Mouse (Mus musculus) heart, adult 8-10 months (tissue): ENCODE results near the gene Timm50. TPM values are rescaled to one million over a fixed set of nuclear protein-coding genes. Genes with fewer than 3 reads are reported as not detected.
A peak's percentile ranks its signal among the peaks of the same experiment; 100 is the strongest.

ENCODE experiments used
- DNase-seq: peaks from one replicate; pipeline ENCODE4 v3.0.0; 2022; ENCODE audit warnings: low spot score
- total RNA-seq, 4 experiments: library from RNA; stranded (reverse); gene quantifications; 2 replicates each; pipeline ENCODE4 v1.2.4; 2022

The Timm50 gene
- total RNA-seq, 4 experiments from 2014 or later, result 59.2 to 68.5 (median 64.4) TPM

DNA sequence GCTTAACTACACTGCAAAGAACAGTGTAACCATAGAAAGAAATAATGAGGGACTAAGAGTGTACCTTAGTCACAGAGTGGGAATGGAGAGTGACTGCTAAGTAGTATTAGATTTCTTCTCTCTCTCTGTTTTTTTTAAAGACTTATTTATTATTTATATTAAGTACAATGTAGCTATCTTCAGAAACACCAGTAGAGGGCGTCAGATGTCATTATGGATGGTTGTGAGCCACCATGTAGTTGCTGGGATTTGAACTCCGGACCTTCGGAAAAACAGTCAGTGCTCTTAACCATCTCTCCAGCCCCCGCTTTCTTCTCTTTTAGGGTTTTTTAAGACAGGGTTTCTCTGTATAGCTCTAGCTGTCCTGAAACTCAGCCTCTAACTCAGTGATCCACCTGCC, 14.6 kb upstream of the Timm50 start:
- no peak for DNase-seq

DNA sequence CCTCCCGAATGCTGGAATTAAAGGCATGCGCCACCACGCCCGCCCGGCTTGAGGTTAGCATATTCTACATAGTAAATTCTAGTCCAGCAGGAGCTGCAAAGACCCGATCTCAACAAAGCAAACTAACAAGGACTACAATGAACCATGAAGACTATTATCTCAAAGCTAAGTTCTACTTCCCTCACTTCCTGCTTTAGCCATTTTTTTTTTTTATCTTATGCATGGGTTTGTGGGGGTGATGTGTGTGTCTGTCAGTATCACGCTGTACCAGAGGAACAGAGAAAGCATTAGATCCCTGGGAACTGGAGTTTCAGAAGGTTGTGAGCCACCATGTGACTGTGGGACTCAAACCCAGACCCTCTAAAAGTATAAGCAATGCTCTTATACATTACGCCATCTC, 13.4 kb upstream of the Timm50 start:
- no peak for DNase-seq

- DNase-seq, result no peak
These were observed 10.3 kb upstream of the Timm50 start for GRCm38 (mm10) chr7:28321974-28322720.

- no peak for DNase-seq
These were observed 6.8 kb upstream of the Timm50 start for GRCm38 (mm10) chr7:28318714-28319113.

DNA sequence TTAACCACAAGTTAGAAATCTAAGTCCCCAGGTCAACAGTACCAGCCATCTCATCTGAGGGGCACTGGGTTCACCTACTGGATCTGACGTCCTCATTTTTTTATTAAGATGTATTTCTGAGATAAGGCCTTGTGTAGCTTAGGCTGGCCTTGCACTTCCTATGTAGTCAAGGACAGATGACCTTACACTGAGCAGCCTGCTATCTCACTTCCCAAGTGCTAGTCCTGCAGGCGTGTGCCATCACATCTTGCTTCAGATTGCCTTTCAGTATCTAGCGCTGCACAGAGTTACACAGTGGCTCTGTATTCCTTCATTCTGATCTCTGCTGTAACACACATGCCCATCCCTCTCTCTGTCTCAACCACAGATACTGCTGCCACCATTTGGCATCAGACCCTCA, 6.2 kb upstream of the Timm50 start:
- no peak for DNase-seq

DNA sequence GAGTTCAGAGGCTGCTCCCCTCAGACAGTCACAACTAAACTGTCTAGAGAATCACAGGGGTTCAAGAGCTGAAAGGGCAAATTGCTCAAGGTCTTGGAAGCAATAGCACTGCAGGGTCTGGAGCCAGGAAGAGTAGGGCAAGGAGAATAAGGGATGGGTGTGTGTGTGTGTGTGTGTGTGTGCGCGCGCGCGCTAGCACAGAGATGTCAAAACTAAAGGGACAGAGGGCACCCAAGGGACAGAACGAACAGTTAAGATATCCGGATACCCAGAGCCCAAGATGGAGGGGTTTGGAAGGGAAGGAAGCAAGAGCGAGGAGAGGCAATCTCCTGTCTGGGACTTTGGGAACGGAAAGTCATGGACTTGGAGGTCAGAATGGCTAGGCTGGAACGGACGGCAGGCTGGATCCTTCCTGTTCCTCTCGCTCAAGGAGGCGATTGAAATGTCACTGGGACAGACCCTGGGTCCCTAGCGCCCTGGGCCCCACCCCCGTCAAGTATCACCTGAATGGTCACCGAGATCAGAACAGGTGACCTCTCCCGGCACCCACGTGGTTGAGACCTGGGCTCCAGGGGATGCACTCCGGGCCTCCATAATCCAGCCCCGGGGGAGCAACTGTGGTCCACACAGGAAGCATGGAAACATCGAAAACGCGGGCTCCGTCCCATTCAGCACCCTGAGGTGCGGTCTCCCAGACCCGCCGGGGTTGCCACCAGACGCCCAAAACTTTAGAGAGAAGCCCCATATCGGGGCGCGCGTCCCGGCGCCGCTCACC, 534 bp downstream of the Timm50 start:
- no peak for DNase-seq

- DNase-seq, result no peak
These were observed 2.1 kb downstream of the Timm50 start for GRCm38 (mm10) chr7:28309737-28310136.

DNA sequence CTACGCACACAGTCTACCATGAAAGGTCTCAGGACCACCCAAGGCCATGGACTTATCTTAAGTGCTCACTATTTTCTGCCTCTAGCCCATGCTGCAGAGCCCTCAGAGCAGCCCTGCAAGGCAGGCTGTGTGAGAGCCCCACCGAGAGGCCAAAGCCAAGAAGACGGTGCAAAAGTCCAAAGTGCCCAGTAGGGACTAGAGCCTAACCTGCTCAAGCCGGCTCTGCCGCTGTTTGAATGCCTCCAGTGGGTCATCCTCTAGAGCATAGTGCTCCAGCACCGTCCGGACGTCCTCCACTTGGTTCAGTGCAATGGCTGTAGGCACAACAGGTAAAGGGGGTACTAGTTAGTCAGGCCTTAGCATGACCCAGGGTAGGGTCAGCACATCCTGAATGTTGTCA, 5.7 kb downstream of the Timm50 start:
- no peak for DNase-seq

DNA sequence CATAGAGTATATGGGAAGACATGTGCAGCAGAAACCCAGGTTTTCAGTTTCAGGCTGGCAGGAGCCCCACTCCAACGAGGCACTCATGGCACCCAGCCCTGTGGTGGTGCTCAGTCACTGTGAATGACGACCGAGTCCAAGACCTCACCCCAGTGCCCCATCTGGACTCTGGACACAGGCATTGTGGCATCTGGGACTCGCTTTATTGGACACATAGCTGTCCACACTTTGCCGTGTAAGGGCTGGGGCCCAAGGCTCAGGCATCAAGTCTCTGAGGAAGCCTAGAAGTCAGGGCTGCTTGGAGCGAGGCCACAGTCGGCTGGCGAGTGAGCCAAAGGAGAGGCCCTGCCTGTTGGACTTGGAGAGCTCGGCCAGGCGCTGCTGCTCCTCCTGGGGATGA, 6.2 kb downstream of the Timm50 start:
- DNase-seq, result no peak

DNA sequence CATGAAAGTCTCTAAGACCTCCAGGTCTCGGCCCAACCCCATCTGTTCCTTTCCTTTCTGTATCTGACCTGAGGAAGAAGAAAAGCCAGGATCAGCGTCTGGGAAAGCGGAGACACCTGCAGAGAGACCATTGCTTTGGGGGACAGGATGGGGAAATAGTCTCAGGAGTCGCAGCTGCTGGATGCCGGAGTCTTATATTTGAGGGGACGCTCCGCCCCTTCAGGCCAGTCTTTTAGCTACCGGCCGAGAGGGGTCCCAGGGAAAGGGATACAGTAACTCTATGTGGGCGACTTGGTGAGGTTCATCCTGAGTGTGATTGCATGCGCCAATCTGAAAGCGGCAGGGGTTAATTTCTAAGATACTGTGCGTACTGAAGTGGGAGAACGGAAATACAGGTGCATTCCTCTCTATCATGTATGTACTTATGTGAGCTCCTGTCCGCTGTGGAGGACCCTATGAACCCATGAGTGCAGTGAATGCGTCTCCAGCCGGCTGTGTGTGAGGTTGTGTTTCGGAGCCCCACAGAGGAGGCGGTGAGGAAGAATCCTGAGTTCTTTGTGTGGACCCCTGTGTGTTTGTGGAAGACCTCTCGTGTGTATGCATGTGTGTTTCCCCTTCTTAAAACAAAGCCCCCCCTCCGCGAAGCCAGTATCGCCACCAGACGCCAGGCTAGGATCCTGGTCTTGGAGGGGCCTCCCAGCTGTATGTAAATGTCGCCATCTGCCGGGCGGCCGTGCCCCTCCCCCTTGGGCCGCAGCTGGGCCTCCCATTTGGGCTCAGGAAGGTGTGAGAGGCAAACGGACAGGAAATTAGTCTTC, 10.0 kb downstream of the Timm50 start, which contains the start of gene Dll3:
Gene Dll3, minus strand, starts transcription at position 623 of the 818 bp plus-strand sequence.
- peak; percentile 28 for DNase-seq

GRCm38 (mm10) chr7:28298837-28299625, 12.8 kb downstream of the Timm50 start:
- no peak for DNase-seq

DNA sequence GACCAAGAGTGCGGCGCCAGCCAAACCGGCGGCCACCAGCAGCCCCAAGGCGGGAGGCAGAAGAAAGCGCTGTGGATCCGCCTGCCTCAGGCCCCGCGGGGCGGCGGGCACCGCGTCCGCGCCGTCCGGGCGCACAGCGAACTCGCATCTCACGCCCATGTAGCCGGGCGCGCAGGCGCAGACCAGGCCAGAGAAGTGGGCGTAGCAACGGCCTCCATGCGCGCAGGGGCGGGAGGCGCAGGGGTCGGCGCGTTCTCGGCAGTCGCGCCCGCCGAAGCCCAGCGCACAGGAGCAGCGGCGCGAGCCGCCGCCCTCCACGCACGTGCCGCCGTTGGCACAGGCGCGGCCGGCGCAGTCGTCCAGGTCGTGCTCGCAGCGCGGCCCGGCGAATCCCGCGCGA, 17.4 kb downstream of the Timm50 start:
- DNase-seq, result no peak

DNA sequence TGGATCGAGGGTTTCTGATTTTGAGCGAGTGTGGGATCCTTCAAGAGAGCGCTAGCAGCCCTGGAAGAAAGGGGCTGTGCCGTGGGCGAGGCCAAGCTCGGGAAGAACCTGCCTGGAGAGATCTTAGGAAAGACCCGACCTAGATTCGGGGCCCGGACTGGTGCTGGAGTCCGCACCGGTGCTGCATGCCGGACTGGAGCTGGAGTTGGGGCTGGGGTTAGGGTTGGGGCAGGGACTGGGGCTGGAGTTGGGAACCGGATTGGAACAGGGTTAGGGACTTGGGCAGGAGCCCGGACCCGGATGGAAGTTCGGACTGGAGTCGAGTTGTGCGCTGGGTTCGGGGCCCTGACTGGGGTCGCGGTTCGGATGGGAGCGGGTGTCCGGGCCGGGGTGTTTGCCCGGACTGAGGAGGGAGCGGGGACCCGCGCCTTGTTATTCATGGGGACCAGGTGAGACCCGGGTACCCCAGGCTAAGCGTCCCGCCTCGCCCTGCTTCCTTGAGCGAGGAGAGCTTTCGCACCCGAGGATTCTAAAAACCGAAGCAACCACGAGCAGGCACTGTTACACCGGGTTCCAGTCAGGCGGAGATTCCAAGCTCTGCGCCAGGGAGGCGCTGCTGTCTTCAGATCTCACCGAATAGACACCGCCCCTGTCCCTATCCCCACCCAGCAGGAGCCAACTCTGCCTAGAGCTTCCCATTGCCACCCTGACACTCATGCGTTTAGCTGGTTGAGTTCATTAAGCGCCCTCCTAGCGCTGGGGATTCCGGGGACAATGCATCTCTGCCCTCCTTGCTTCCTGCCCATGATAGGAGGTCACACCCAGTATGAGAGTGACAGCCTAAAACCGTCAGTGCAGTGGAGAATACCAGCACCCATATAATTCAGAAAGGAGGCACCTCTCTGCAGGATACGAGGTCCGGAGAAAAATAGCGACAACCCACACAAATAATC, 21.0 kb downstream of the Timm50 start, which contains the start of gene Selenov:
Gene Selenov, minus strand, starts transcription at position 549 of the 953 bp plus-strand sequence.
- DNase-seq, result no peak

- no peak for DNase-seq
These were observed 21.7 kb downstream of the Timm50 start for GRCm38 (mm10) chr7:28290165-28290564.

- DNase-seq, result no peak
These were observed 31.2 kb downstream of the Timm50 start for GRCm38 (mm10) chr7:28280630-28281029.

DNA sequence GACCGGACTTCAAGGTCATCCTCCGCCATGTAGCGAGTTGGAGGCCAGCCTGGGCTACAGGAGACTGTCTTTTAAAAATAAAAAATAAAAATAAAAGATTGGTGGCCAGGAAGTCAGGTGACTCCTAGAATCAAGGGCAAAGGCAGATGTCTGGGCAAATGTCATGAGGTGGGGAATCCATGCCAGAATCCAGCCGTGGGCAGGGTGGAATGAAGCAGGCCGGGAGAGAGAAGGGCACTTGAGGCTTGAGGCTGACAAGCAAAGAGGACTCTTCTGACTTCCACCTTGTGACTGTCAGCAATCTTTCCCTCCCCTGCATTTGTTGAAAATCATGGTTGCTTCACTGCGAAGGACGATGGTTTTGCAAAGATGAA, 33.6 kb downstream of the Timm50 start:
- DNase-seq, result no peak

DNA sequence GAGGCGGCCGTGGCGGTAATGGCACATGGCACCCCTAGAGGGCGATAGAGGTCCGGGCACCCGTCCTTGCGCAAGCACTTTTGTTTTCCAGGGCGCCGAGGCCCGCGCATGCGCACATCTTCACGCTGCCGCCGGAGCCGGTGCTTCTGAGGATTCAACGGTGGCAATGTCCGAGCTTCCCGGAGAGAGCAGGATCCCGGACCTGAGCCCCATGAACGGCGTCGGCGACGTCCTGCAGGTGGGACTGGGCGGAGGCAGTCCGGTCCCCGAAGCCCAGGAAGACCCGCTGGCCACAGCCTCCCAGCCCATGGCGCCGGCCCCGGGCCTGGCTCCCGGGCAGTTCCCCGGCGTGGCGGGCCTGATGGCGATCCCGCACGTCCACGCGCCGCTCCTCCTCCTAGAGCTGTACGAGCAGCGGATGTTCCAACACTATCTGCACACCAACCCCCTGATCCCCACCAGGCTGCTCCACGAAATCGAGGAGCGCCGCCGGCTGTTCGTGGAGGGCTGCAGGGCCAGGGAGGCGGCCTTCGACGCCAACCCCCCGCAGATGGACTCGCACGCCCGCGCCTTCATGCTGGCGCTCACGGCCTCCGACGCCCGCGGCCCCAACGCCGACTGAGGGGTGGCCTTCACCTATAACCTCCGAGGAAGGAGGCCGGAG, 34.1 kb downstream of the Timm50 start, which contains the start of gene Eid2b:
Gene Eid2b, plus strand, starts transcription at position 125 of the 664 bp plus-strand sequence.
- DNase-seq, result peak; percentile 95

- DNase-seq, result no peak
These were observed 34.6 kb downstream of the Timm50 start for GRCm38 (mm10) chr7:28277237-28277614.

- no peak for DNase-seq
These were observed 40.1 kb downstream of the Timm50 start for GRCm38 (mm10) chr7:28271761-28272160.
